Mouse (Mus musculus) hindbrain, embryonic 16.5 days (tissue): ENCODE measurements around the gene Ipo7. TPM values are rescaled to one million over a fixed set of nuclear protein-coding genes. Genes with fewer than 3 reads are reported as not detected.
A peak's percentile ranks its signal among the peaks of the same experiment; 100 is the strongest.

Source experiments
- ATAC-seq: fragments of 200-750 bp; cut with Nextera tagmentation; 2 replicates; pipeline ENCODE4 v1.8.0; 2017; ENCODE audit warnings: moderate TSS enrichment, moderate library complexity
- H3K27ac ChIP-seq: fragments of 300-500 bp; sonication (generic); 2 replicates; pipeline ENCODE4 v1.5.1; 2014; ENCODE audit warnings: low read depth, mild to moderate bottlenecking, control low read depth, low read length, moderate library complexity
- H3K27me3 ChIP-seq: fragments of 300-500 bp; sonication (generic); replicated peaks from 2 replicates; pipeline ENCODE4 v1.6.1; 2014; ENCODE audit warnings: low read length; ENCODE audit not compliant: control insufficient read depth, insufficient read depth
- H3K36me3 ChIP-seq: fragments of 300-500 bp; sonication (generic); 2 replicates; pipeline ENCODE4 v1.6.1; 2014; ENCODE audit warnings: mild to moderate bottlenecking, low read length, moderate library complexity, mixed read lengths; ENCODE audit not compliant: control insufficient read depth, insufficient read depth
- H3K4me1 ChIP-seq: fragments of 300-500 bp; sonication (generic); 2 replicates; pipeline ENCODE4 v1.6.1; 2014; ENCODE audit warnings: low read depth, low read length; ENCODE audit not compliant: control insufficient read depth, insufficient read depth
- H3K4me2 ChIP-seq: fragments of 300-500 bp; sonication (generic); 2 replicates; pipeline ENCODE4 v1.6.1; 2014; ENCODE audit warnings: mild to moderate bottlenecking, low read length, control low read depth, moderate library complexity
- H3K4me3 ChIP-seq: fragments of 300-500 bp; sonication (generic); 2 replicates; pipeline ENCODE4 v1.5.1; 2014; ENCODE audit warnings: mild to moderate bottlenecking, low read length, control low read depth, moderate library complexity
- H3K9ac ChIP-seq: fragments of 300-500 bp; sonication (generic); 2 replicates; pipeline ENCODE4 v1.6.1; 2014; ENCODE audit warnings: low read depth, mild to moderate bottlenecking, control low read depth, low read length, moderate library complexity
- H3K9me3 ChIP-seq: fragments of 300-500 bp; sonication (generic); 2 replicates; pipeline ENCODE4 v1.6.1; 2014; ENCODE audit warnings: mild to moderate bottlenecking, low read length, moderate library complexity; ENCODE audit not compliant: control insufficient read depth
- WGBS: fragments of 180-500 bp; shearing (Covaris S2); extraction: QIAGEN DNeasy Blood & Tissue Kit; methylation state at CpG from one replicate; pipeline ENCODE4 v1.1.7; 2014; 5-methylcytosine and 5-hydroxymethylcytosine counted together
- polyA plus RNA-seq: library from polyadenylated mRNA; unstranded; fragments of >200 nt; fragmentation: Nextera tagmentation; extraction: Ambion mirVana; gene quantifications from 2 replicates; pipeline ENCODE4 v1.2.1, GENCODE M21; 2015

Gene Ipo7
- polyA plus RNA-seq, 1 experiment from 2014 or later, result 42.6 TPM

GRCm38 (mm10) chr7:109991286-109991685 is 26.8 kb upstream of the Ipo7 start:
- Histone ChIP-seq H3K27me3 (no peaks in the 10 kb centered on the region), H3K9me3 (no peaks in the 10 kb centered on the region), H3K9ac (no peak overlapping the region), H3K4me2 (no peak overlapping the region), H3K36me3 (no peaks in the 10 kb centered on the region), H3K4me1 (no peaks in the 10 kb centered on the region; the same call in 1 of the 2 replicates), H3K4me3 (no peak overlapping the region), H3K27ac (no peak overlapping the region)
- no peak for ATAC-seq
- 96% methylated on average over 1 of the region's 1 CpGs for WGBS

- WGBS, result 46% methylated on average over 2 of the region's 2 CpGs
- H3K4me2 ChIP-seq, result no peak overlapping the region
- no peak overlapping the region for H3K27ac ChIP-seq
- no peak overlapping the region for H3K4me3 ChIP-seq
- no peak overlapping the region for H3K9ac ChIP-seq
- H3K27me3 ChIP-seq, result no peaks in the 10 kb centered on the region
- no peaks in the 10 kb centered on the region for H3K9me3 ChIP-seq
- H3K4me1 ChIP-seq, result no peaks in the 10 kb centered on the region; the same call in 1 of the 2 replicates
- no peaks in the 10 kb centered on the region for H3K36me3 ChIP-seq
- ATAC-seq, result peak; percentile 81
Observed at GRCm38 (mm10) chr7:109993157-109993959, 24.7 kb upstream of the Ipo7 start.

- H3K27ac ChIP-seq, result no peak overlapping the region
- H3K4me2 ChIP-seq, result no peak overlapping the region
- H3K36me3 ChIP-seq, result no peaks in the 10 kb centered on the region
- no peaks in the 10 kb centered on the region; the same call in 1 of the 2 replicates for H3K4me1 ChIP-seq
- H3K4me3 ChIP-seq, result no peak overlapping the region
- no peaks in the 10 kb centered on the region for H3K27me3 ChIP-seq
- no peaks in the 10 kb centered on the region for H3K9me3 ChIP-seq
- WGBS, result 87% methylated on average over 4 of the region's 4 CpGs
- no peak for ATAC-seq
- no peak overlapping the region for H3K9ac ChIP-seq
Observed at GRCm38 (mm10) chr7:109998388-109998787, 19.7 kb upstream of the Ipo7 start.

GRCm38 (mm10) chr7:110002092-110002491 is 16.0 kb upstream of the Ipo7 start:
- Histone ChIP-seq H3K9me3 (no peaks in the 10 kb centered on the region), H3K4me1 (no peaks in the 10 kb centered on the region), H3K4me3 (no peak overlapping the region), H3K36me3 (no peaks in the 10 kb centered on the region), H3K9ac (no peak overlapping the region), H3K27ac (no peak overlapping the region), H3K4me2 (no peak overlapping the region), H3K27me3 (no peaks in the 10 kb centered on the region)
- ATAC-seq, result no peak

GRCm38 (mm10) chr7:110002968-110003367 is 15.1 kb upstream of the Ipo7 start:
- H3K9me3 ChIP-seq, result no peaks in the 10 kb centered on the region
- H3K36me3 ChIP-seq, result no peaks in the 10 kb centered on the region
- H3K4me1 ChIP-seq, result no peaks in the 10 kb centered on the region
- H3K9ac ChIP-seq, result peak overlapping the region; percentile 36
- H3K27ac ChIP-seq, result no peak overlapping the region
- peak overlapping the region; percentile 55 for H3K4me2 ChIP-seq
- peak overlapping the region; percentile 30 for H3K4me3 ChIP-seq
- peak; percentile 72 for ATAC-seq
- 17% methylated on average over 20 of the region's 20 CpGs for WGBS
- no peaks in the 10 kb centered on the region for H3K27me3 ChIP-seq

GRCm38 (mm10) chr7:110005976-110006375 is 12.1 kb upstream of the Ipo7 start:
- ATAC-seq, result no peak
- Histone ChIP-seq H3K36me3 (no peaks in the 10 kb centered on the region), H3K4me2 (no peak overlapping the region), H3K9ac (no peak overlapping the region), H3K27me3 (no peaks in the 10 kb centered on the region), H3K4me1 (no peaks in the 10 kb centered on the region), H3K27ac (no peak overlapping the region), H3K4me3 (no peak overlapping the region), H3K9me3 (no peaks in the 10 kb centered on the region)

- 78% methylated on average over 5 of the region's 5 CpGs for WGBS
- H3K27me3 ChIP-seq, result no peaks in the 10 kb centered on the region
- H3K4me1 ChIP-seq, result no peaks in the 10 kb centered on the region
- no peaks in the 10 kb centered on the region for H3K36me3 ChIP-seq
- no peak for ATAC-seq
- no peak overlapping the region for H3K4me3 ChIP-seq
- no peak overlapping the region for H3K27ac ChIP-seq
- no peaks in the 10 kb centered on the region for H3K9me3 ChIP-seq
- no peak overlapping the region for H3K4me2 ChIP-seq
- H3K9ac ChIP-seq, result no peak overlapping the region
Observed at GRCm38 (mm10) chr7:110006471-110007195, 11.4 kb upstream of the Ipo7 start.

- no peaks in the 10 kb centered on the region for H3K27me3 ChIP-seq
- H3K4me3 ChIP-seq, result no peak overlapping the region
- H3K4me1 ChIP-seq, result no peaks in the 10 kb centered on the region
- no peaks in the 10 kb centered on the region for H3K9me3 ChIP-seq
- no peak overlapping the region for H3K27ac ChIP-seq
- WGBS, result 96% methylated on average over 1 of the region's 1 CpGs
- H3K36me3 ChIP-seq, result no peaks in the 10 kb centered on the region
- ATAC-seq, result no peak
- no peak overlapping the region for H3K4me2 ChIP-seq
- no peak overlapping the region for H3K9ac ChIP-seq
Observed at GRCm38 (mm10) chr7:110008513-110008912, 9.6 kb upstream of the Ipo7 start.

GRCm38 (mm10) chr7:110009084-110009483 is 9.0 kb upstream of the Ipo7 start:
- WGBS, result 93% methylated on average over 6 of the region's 6 CpGs
- H3K27ac ChIP-seq, result no peak overlapping the region
- no peak for ATAC-seq

More at GRCm38 (mm10) chr7:110009084-110009483, 9.0 kb upstream of the Ipo7 start:
- H3K9me3 ChIP-seq, result no peaks in the 10 kb centered on the region
- no peaks in the 10 kb centered on the region for H3K36me3 ChIP-seq
- no peak overlapping the region for H3K4me3 ChIP-seq
- H3K4me2 ChIP-seq, result no peak overlapping the region
- H3K9ac ChIP-seq, result no peak overlapping the region
- no peaks in the 10 kb centered on the region for H3K4me1 ChIP-seq
- no peaks in the 10 kb centered on the region for H3K27me3 ChIP-seq
